Mouse (Mus musculus) layer of hippocampus, adult 8-10 months (tissue): ENCODE results near the gene Tpbg. TPM values are rescaled to one million over a fixed set of nuclear protein-coding genes. Genes with fewer than 3 reads are reported as not detected.

Experiments used
- total RNA-seq, 4 experiments: library from RNA; stranded (reverse); gene quantifications; 2 replicates each; pipeline ENCODE4 v1.2.4; 2022

Gene Tpbg
- total RNA-seq, 4 experiments from 2014 or later, result 7.5 to 10.1 (median 9.5) TPM

Other genes with a start within 250 kb of the Tpbg start
- 10 to 100 TPM; 25.5 to 27.6 (median 26.6) TPM for gene Ibtk, start 93.0 kb upstream of the Tpbg start, total RNA-seq